Mouse (Mus musculus) bone marrow macrophage, adult 2 months (primary cell): ENCODE data around the gene Lgals4.

Experiments
- CTCF ChIP-seq: IDR thresholded peaks from 2 replicates; pipeline ENCODE4 v1.5.1; 2012; ENCODE audit warnings: low read depth, mild to moderate bottlenecking, low read length, moderate library complexity
- POLR2A ChIP-seq: IDR thresholded peaks from 2 replicates; pipeline ENCODE4 v1.6.1; 2012; ENCODE audit warnings: mild to moderate bottlenecking, low read depth, low read length, borderline replicate concordance

GRCm38 (mm10) chr7:28807641-28808220 is 25.9 kb upstream of the Lgals4 start:
- TF ChIP-seq POLR2A, result no peak
- no peak for TF ChIP-seq CTCF
